Mouse (Mus musculus) brain, embryonic 18.5 days (tissue): ENCODE measurements around the gene 2900026A02Rik.

Experiments used
- DNase-seq: peaks from one replicate; pipeline ENCODE4 v3.0.0-alpha.2; 2012; ENCODE audit warnings: low read depth, low spot score

The 2900026A02Rik gene

GRCm38 (mm10) chr5:113099546-113099945 is 121.5 kb downstream of the 2900026A02Rik start:
- peak; percentile 51 for DNase-seq

GRCm38 (mm10) chr5:113097551-113097950 is 123.5 kb downstream of the 2900026A02Rik start:
- DNase-seq = no peak

DNA sequence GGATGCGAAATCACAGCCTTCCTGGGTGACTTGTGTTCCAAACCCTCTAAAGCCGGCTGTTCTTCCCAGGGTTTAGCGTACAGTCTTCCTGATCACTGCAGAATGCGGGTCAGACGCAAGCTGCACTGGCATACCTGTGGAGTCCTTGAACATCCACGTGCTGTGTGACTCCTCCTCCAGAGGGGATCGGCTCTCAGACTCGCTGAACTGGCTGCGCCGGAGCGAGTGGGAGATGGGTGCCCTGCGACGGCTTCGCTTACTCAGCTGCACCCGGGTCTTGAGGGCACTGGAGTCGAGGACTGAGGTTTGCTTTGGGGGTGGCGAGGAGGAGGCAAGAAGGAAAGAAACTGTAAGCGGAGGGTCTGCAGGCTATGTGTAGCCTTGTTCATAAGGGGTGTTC is 125.6 kb downstream of the 2900026A02Rik start:
- DNase-seq = no peak

- DNase-seq = no peak
Observed at GRCm38 (mm10) chr5:113092406-113092805, 128.6 kb downstream of the 2900026A02Rik start.

- DNase-seq = no peak
Observed at GRCm38 (mm10) chr5:113091162-113091561, 129.9 kb downstream of the 2900026A02Rik start.

DNA sequence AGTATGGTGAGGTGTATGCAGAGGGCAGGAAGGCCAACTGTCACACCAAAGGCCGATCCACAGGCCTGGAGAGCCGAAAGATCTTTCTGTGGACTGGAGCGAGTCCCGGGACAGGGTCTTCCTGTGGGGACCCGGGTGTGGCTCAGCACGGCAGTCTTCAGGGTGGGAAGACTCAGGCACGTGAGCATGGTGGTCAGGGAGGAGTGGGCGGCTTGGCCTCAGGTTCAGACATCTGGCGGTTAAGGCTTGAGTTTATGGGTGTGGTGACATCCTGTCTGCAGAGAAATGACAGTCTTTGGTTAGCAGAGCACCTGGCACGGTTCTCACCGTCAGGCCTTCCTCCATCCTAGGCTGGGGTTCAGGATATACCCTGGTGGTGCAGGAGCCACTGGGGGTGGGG is 130.3 kb downstream of the 2900026A02Rik start:
- no peak for DNase-seq

- DNase-seq = no peak
Observed at GRCm38 (mm10) chr5:113090077-113090690, 130.9 kb downstream of the 2900026A02Rik start.

DNA sequence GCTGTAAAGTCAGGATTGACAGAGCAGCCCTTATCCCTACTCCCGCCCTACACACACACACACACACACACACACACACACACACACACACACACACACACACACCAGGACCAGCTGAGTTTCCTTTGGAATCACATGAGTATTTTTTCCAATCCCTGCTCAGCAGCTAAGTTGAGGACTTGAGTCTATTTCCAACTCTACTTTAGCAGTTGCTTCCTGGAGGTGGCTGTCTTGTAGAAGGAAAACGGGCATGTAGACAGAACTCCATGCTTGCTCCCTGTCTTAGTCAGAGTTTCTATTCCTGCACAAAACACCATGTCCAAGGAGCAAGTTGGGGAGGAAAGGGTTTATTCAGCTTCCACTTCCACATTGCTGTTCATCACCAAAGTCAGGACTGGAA is 133.6 kb downstream of the 2900026A02Rik start:
- no peak for DNase-seq

DNA sequence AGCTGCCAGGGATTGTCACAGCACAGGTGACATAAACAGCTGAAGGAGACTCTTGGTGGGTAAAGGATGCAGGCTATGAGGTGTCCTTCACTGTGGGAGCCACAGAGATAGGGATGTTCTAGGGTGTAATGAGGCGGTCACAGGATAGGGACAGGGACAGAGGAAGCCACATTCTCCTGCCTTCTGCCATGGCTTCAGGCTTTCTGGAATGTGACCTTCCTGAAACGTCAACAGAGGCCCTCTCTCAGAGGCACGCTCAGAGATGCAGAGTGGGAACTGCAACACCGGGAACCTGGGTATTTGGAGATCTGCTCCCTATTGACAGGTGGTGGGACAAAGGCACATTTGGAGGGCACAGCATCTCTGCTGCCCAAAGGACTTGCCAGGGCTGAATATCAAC is 134.0 kb downstream of the 2900026A02Rik start:
- DNase-seq = no peak

- no peak for DNase-seq
Observed at GRCm38 (mm10) chr5:113086439-113086838, 134.6 kb downstream of the 2900026A02Rik start.

DNA sequence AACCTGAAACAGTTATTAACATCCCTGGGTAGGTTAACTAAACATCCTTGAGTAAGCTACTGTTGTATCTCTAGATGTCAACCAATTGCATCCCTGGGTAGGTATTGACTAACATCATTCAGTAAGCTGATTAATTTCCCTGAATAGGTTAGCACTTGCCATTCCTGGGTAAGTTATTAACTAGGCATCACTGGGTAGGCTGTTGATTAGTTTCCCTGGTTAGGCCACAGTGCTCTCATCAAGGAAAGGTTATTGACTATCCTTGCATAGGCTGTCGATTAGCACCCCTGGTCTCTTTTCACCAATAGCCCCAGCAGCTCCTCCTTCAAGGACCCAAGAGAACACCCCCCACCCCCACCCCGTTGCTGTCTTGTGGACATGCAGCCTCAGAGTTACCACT is 135.1 kb downstream of the 2900026A02Rik start:
- no peak for DNase-seq

DNA sequence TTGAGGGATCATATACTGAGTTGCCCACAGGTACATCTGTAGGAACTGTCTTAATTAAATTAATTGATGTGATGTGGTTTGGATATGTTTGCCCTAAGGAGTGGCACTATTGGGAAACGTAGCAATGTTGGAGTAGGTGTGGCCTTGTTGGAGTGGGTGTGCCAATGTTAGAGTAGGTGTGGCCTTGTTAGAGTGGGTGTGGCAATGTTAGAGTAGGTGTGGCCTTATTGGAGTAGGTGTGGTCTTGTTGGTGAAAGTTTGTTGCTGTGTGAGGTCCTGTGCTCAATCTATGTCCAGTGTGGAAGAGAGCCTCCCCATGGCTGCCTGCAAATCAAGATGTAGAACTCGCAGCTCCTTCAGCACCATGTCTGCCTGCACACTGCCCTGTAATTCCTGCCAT is 136.7 kb downstream of the 2900026A02Rik start:
- DNase-seq = no peak

GRCm38 (mm10) chr5:113082356-113083168 is 138.5 kb downstream of the 2900026A02Rik start:
- no peak for DNase-seq

GRCm38 (mm10) chr5:113081439-113081838 is 139.6 kb downstream of the 2900026A02Rik start, which contains the start of gene Crybb3:
TSS of gene Crybb3 (minus strand) at chr5:113081584.
- no peak for DNase-seq

- DNase-seq = no peak
Observed at GRCm38 (mm10) chr5:113081020-113081419, 140.0 kb downstream of the 2900026A02Rik start.

GRCm38 (mm10) chr5:113079783-113080182 is 141.3 kb downstream of the 2900026A02Rik start:
- DNase-seq = no peak

- DNase-seq = no peak
Observed at GRCm38 (mm10) chr5:113078686-113079085, 142.3 kb downstream of the 2900026A02Rik start.

- DNase-seq = no peak
Observed at GRCm38 (mm10) chr5:113070017-113070416, 151.0 kb downstream of the 2900026A02Rik start, which contains the start of gene Crybb2. TSS of gene Crybb2 (minus strand) at chr5:113070117.

GRCm38 (mm10) chr5:113054308-113054707 is 166.7 kb downstream of the 2900026A02Rik start:
- DNase-seq = no peak

- DNase-seq = no peak
Observed at GRCm38 (mm10) chr5:113050581-113051185, 170.4 kb downstream of the 2900026A02Rik start.

DNA sequence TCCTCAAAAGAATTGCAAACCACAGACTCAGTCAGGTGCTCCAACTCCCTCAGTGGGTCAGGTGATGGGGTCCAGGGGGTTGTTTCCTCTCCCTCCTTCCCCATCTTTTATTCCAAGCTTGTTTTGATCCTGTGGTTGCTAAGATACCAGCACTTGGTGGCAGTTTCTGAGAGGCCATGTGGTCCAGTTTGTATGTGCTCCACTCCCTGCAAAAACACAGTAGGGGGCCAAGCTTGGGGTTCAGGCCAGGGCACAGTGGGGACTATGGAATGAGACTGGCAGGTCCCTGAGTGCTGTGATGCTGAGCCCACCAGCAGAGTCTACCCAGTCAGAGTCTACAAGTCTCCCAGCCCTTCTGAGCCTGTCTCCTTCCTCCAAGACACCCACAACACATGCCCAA is 171.2 kb downstream of the 2900026A02Rik start:
- no peak for DNase-seq

DNA sequence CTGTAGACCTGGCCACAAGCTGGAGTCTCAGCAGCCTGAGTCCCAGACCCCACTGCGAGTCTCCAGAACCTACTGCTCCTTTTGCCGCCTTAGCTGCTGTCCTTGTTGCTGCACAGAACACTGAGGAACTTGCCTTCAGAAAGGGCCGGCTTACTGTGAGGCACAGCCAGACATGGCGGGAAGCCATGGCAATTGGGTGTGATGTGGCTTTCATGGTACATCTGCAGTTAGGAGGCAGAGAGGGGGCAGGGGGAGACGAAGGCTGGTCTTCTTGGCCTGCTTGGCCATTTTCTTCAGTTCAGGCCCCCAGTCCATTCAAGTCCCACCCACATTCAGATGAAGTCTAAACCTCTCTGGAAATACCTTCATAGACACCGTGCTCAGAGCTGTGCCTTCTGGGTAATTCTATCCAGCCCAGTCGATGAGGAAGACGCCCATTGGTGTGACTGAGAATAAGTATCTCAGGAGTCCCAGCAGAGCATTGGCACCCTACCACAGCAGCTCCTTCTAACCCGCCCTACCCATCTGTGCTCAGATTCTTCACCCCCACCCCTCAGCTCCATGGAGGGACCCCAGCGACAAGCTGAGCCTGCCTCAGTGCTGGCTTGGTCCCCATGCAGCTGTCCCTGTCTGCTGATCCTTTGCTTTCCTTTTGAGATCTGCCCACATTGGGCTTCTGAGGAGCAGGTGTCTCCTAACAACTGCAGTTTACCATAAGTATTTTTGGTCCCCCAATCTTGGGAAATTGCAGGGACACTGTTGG is 175.3 kb downstream of the 2900026A02Rik start:
- DNase-seq = no peak
